Mouse (Mus musculus) adrenal gland, postnatal 36 days (tissue): ENCODE data around the gene Cmtm2b. TPM values are rescaled to one million over a fixed set of nuclear protein-coding genes. Genes with fewer than 3 reads are reported as not detected.
A peak's percentile ranks its signal among the peaks of the same experiment; 100 is the strongest.

ENCODE experiments used
- DNase-seq, 2 experiments: peaks; one replicate each; pipeline ENCODE4 v3.0.0; 2021; ENCODE audit warnings: mixed read lengths in 1 of 2
- total RNA-seq, 2 experiments: library from RNA; stranded (reverse); gene quantifications; 2 replicates each; pipeline ENCODE4 v1.2.3; 2021

Gene Cmtm2b
- total RNA-seq, 2 experiments from 2014 or later = 0.46 TPM; not detected in 1

DNA sequence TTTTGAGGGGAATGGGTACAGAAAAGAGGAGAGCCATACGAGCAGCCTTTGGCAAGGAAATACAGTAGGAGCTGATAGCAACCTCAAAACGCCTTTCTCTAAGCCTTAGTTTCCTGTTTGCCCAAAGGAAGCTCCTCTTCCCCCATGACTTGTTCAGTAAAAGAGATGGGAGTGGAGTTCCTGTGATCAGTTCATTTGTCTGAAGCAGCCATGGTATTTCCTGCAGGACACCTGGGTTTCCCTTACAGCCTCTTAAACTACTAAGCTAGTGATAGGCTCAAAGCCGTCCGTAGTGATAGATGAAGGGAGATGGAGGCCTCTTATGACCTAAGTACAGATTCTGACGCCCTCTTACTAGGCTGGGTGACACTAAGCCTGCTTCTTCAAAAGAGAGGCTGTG is 20.4 kb downstream of the Cmtm2b start:
- DNase-seq = no peak

DNA sequence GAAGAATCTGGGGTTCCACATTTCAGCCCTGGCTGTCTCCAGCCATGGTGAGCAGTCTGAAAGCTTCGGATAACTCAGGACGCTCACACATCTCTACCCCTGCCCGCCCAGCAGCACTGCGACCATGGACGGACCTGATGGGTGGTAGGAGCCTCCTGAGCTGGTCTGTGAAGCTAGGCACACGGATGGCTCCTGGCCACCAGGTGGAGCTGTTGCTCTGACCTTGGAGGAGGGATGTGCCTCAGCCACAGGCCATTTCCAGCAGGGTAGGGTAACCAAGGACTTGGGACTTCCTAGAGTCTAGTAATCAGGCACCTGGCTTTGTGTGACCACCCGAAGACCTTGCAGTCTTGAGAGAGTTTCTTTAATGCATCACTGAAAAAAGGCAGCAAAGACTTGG is 21.9 kb downstream of the Cmtm2b start:
- peak; percentile 90 to 93 for DNase-seq

DNA sequence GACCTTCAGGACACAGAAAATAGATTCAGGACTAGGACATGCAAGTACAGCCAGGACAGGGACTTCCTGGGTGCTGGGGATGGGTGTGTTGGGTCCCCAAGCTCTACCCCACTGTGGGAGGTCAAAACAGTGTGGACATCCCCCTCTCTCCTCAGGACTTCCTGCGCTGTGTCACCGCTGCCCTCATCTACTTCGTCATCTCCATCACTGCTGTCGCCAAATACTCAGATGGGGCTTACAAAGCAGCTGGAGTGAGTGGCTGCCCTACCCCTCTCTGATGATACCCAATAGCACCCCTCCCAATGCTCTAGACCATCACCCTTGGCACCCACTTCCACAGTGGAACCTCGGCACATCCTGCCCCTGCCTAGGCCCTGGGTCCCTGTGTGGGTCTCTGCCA is 22.6 kb downstream of the Cmtm2b start:
- no peak for DNase-seq

DNA sequence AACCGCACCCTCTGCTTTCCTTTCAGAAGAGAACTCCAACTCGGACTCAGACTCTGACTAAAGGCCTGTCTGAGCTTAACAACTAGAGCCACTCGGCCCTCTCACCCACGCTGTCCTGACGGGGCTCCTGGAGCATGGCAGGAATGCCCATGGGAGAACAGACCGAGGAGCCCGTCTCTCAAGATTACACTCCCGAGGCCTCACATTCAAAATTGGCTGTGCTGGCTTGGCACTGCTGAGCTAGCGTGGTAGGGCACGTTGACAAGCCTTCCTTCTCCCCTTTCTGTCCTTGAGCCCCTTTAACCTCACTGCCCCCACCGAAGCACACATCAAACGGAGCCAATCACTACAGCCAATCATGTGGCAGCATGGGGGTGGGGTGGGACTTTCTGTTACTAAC is 24.7 kb downstream of the Cmtm2b start:
- DNase-seq = peak; percentile 18 to 42

DNA sequence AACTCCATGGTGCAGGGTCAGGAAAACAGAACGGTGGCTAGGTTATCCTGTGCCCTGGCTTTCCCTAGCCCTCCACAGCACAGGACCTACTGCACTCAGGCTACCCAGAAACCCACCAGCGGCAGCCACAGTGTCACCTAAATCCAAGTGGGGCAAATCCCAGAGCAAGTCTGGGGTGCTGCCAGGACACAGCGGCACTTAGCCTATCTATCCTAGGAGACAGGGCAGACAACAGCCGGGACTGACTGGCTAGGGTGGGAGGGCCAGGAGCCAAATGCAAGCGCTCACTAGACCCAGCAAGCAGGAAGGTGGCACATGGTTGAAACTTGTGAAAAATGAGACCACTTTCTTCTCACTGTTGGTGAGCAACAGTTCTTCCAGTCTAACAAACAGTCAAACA is 26.9 kb downstream of the Cmtm2b start:
- DNase-seq = no peak

DNA sequence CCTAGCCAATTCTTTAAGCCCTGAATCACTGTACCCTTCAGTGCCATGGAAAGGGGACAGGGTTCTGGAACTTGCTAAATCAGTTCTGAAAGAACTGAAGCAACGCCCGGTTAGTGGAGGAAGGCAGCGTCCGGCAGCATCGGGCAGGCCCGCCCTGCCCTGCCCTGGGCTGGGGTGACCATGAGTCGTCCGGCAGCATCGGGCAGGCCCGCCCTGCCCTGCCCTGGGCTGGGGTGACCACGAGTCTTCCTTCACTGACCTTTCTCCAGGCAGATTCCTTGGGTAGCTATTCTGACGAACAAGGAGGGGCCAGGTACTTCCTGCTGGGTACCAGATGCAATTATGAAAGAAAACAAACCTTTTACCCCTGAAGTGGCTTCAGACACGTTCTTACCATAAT is 28.0 kb downstream of the Cmtm2b start:
- DNase-seq = no peak

DNA sequence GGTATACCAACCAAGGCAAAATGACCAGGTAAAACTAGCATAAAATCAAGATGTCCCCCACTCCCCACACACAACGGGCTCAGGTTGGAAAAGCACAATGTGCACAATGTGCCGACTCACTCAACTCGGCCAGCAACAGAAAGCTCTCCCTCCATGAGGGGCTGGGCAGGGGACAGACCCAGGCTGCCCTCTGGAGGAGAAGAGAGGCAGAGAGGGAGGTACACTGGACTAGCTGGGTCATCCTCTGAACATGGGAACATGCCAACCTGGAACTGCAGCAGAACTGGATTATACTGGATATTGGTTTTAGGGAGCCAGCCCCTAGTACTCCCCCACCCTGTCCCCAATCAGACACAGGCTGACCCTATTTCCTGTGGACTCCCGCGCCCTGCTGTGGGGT is 31.2 kb downstream of the Cmtm2b start:
- DNase-seq = no peak

DNA sequence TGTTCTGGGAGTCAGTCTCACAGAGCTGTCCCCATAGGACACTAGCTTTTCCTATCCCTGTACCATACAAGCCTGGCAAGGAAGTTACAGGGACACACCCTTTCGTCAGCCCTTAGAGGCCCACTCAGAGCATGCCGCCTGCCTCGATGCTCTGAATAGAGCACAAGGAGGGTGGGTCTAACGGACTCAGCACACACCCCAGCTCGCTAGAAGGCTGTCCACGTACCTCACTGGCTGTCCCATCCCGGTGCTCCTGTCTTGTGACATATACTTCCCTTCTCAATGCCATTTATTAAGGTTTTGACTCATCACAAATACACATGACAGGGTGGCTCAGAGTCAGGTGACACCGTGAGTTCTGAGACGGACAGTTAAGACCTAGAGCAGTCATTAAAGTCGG is 32.5 kb downstream of the Cmtm2b start:
- no peak for DNase-seq

DNA sequence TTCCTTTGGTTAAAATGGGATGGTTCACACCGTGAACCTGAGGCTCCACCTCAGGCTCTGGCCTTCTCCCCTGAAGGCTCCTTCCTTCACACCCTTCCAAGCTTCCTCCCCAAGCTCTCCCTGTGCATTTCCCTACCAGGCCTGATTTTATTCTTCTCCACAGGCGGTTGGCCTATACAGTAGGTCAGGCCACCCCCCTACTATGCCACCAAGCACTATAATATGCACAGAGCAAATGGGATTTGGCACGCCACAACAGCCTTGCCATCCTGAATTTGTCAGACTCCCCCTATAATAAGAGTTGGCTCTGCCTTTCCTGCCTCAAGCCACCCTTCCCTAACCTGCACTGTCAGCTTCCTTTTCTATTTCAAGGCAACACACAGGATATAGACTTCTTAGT is 36.6 kb downstream of the Cmtm2b start:
- no peak for DNase-seq

DNA sequence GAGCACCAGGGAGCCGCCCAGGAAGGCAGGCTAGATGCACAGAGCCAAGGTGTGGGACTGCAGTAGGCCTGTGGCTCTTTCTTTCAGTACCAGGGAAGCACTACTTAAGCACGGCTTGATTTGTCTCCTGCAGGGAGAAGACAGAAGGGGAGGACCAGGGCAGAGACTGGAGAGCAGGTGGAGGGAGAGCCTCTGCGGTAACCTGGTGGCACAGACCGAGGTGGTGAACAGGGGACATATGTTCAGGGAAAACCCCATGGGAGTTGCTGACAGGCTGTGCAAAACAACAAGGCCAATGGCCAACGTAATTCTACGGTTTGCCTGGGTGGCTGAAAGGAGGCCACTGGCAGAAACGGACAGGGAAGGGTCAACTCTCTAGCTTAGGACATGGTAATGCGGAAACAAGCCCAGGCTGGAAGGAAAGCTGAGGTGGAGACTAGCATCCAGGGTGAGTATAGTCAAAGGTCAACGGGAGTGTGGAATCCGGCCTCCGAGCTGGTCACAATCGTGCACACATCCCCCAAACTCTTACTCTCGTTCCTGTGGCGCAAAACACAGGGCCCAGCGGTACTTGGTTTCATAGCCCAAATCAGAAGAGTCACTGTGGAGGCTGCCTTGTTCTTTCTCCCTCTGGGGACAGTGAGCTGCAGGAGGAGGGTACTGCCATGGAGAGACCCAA is 37.9 kb downstream of the Cmtm2b start:
- no peak for DNase-seq

DNA sequence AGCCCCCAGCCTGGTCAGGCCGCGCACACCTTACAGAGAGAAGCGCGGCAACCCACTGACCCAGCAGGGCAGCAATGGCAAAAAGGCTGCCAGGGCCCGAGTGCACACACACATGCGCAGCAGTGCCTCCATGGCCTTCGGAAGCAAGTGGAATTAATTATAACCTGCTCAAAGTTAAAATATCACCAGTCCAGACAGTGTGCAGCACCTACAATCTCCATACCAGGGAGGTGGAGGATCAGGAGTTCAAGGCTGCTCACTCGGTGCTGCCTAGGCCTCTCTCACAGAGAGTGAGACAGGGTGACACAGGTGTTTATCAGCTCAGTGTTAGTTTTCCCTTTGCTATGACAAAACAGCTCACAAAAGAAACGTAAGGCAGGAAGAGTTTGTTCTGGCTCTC is 43.7 kb downstream of the Cmtm2b start:
- no peak for DNase-seq

DNA sequence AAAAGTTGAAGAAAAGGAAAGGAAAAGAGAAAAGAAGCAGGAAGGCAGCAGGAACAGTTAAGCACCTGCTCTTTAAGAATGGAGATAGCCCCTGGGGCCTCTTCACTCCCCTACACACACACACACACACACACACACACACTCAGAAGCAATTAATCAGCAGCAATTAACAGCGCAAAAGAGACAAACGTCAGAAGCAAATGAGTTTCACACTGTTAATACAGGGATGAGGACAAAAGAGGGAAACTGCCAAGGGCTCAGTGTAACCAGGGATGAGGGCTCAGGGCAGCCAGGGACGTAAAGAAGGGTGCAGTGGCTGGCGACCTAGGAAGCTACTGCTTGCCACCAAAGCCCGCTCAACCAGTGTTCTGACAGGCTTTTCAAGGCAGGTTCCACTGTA is 45.4 kb downstream of the Cmtm2b start:
- DNase-seq = no peak

DNA sequence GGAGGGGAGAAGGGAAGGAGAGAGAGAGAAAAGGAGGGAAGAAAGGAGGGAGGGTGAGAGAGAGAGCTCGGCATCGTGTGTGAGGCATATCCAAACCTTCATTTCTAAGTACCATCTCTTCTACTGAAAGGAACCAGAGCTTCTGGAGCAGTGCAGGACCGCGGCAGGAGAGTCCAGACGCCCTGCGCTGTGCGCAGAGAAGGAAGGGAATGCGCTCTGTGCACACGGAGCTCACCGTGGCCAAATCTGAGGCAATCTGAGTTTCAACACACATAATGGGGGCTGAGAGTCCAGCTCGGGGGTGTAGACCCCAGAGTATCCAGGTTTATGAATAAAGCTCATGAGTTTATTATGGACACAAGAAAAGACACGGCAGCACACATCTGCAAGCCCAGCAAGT is 47.6 kb downstream of the Cmtm2b start:
- no peak for DNase-seq

DNA sequence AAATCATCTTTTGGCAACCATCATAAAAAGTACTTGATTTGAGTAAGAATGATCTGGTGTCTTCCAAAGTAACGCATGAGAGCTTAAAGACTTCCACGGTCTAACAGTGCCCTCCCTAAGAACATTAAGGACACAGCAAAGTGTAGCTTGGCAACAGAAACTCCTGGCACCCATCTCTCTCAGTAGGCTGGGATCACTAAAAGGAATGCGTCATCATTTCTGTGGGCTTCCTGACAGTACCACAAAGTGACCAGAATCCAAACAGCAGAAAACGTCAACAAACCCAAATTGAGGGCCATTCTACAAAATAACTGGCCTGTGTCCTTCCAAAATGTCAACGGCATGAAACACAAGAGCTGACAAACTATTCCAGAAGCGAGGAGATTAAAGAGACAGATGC is 48.0 kb downstream of the Cmtm2b start:
- peak; percentile 28 to 49 for DNase-seq

DNA sequence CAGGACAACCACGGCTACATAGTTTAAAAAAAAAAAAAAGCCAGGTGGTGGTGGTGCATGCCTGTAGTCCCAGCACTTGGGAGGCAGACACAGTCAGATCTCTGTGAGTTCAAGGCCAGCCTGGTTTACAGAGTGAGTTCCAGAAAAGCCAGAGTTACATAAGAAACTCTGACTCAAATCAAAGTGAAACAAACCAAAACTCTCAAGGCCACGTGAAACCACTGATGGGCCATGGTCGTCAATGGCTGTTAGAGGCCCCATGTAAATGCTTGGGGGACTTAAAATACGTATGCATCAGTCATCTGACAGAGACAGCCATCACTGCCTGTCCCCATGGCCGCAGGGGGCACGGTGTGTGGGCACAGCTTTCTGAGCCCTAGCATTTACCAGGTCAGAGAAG is 49.1 kb downstream of the Cmtm2b start:
- peak in 1 of 2 experiments; percentile 16 for DNase-seq

DNA sequence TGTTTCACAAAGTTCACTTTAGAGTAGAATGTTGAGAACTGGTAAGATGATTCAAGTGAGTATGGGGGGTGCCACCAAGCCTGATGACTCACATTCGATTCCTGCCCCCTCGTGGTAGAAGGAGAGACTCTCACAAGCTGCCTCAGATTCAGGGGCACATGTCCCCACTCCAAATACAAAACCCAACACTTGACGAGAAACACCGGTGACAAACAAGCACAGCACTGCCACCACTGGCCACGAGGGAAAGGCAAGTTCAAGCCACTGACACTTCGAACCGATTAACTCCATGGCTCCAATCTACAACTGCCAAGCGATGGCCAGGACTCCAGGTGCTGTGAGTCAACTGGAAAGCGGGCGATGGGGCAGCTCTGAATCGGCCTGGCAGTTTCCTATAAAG is 51.7 kb downstream of the Cmtm2b start:
- DNase-seq = no peak

DNA sequence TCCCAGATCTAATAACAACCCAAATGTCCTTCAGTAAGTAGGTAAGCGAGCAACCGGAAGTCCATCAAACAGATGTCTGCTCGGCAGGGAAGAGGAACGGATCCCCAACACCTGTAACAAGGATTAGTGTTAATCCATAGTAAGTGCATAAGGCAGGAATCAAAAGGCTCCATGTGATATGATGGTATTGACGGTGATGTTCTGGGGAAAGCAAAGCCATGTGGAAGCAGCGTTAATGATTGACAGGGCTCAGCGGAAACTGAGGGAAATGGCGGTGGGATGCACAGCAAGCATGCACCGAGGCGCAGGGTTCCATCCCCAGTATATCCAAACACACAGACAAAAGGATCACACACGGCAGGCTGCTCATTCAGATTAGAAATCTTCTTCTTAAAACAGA is 52.2 kb downstream of the Cmtm2b start:
- no peak for DNase-seq

DNA sequence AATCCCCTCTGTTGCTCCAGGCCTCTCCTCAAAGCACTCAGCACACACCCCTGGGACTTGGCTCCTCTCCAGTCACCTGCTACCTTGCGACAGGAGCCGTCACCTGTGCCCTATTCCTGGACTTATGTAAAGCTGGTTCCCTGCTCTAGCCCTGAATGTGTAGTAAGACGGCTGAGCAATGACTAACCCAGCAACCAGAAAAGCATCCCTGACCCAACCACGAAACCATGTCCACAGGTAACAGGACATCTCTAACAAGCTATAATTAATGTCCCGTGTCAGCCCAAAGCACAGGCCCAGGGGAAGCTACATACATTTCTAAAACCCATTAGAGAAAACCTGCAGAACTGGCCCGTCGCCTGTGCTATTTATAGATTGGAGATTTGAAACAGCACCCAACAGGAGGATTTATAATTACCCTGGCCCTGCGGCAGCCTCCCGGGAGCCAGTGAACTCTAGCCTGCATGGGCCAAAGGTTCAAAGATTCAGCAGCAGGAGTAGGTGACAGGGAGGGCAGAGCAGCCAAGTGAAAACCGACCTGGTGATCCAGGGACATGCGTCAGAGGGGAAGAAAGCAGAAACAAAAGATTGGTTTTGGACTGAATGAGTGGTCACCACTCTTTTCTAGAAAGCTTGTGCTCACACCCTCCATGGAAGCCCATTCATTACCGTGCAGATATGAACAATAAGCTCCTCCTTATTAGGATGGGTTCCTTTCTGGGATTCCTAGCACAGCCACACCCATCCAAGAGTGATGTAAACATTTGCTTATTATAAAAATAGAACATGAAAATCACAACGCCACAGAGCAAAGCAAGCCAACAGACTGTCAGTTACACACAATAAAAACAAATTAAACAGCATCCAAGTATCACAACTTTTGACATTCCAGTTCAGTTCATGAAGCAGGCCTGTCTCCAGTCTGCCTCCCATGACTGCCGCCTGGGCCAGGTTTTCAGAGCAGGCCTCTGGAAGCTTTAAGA is 53.1 kb downstream of the Cmtm2b start:
- DNase-seq = peak in 1 of 2 experiments; percentile 52

DNA sequence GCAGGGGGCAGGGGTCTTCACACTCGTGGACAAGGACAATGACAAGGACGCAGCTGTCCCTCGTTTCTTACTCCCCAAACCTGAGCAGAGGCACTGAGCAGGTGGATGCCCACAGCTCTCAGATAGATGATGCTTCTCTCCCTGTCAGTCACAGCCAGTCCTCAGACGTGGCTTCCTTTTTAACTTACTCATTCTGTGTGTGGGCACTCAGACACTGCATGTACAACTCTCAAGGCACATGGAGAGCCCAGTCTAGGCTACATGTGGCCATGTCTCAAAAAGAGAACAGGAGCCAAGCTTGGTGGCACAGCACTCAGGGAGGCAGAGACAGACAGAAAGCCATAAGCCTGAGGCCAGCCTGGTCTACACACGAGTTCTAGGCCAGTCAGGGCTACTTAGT is 53.9 kb downstream of the Cmtm2b start:
- DNase-seq = no peak

DNA sequence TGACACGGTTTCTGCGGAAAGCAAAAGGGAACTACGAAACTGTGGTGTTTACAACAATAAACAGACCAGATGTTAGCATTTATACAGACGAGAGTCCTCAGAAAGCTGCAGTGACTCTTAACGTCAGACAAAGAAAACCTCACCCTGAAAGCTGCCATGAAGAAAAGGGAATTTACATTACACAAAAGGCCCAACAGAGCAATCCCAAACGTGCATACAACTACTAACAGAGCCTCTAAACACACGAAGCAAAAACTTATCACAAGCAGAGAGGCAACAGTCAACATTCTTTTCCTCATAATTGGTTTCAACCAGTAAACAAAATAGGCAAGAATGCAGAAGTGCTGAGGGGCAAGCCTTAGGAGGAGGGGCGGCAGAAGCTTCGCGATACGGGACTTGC is 54.6 kb downstream of the Cmtm2b start:
- DNase-seq = no peak

DNA sequence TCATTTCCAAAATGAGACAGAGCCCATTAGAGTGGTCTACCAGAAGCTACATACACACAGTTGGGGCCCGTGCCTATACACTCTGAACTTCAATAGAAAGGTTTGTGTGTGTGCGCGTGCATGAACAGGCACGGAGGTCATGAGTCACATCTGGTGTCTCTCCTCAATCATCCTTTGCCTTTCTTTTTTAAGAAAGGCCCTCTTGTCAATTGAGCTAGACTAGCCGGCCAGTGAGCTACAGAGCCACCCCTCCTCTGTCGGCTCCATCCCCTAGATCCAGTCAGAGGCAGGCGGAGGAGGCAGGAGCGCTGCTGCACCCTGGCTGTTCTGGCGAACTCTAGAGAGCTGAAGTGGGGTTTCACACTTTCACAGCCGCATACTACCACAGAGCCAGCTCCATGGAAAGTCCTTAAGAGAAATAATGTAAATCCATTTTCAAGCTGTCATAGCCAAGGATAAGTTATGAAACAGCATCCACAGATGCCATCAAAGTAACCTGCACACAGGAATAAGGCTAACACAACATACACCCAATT is 57.3 kb downstream of the Cmtm2b start:
- DNase-seq = no peak

DNA sequence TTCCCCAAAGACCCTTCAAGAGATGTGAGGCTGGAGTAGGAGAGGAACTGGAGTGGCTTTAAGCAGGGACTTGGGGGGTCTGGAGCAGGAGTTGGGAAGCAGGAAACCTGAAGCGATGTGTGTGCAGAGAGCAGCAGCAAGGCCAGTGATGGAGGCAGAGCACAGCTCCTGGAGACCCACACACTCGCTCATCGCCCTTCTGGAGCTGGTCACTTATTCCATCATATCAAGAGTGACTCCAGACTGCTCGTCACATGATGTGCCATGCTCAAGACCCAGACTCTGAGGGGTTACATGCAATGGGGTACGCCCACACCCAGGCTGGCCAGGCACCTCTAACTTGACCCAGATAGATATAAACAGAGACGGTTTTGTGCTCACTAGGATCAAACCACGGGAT is 58.2 kb downstream of the Cmtm2b start:
- no peak for DNase-seq
